Mouse (Mus musculus) lung, postnatal 36 days (tissue): ENCODE measurements around the gene Srarp.

ENCODE experiments used
- DNase-seq: peaks from one replicate; pipeline ENCODE4 v3.0.0; 2022; ENCODE audit warnings: mixed read lengths

Srarp gene

GRCm38 (mm10) chr4:141387093-141387784 lies 48.7 kb downstream of the Srarp start:
- peak; percentile 91 for DNase-seq

GRCm38 (mm10) chr4:141386150-141386549 lies 49.8 kb downstream of the Srarp start:
- DNase-seq: no peak

GRCm38 (mm10) chr4:141385275-141385674 lies 50.6 kb downstream of the Srarp start:
- peak; percentile 75 for DNase-seq
